Mouse (Mus musculus): ENCODE data around the gene Nucb2.

The Nucb2 gene

DNA sequence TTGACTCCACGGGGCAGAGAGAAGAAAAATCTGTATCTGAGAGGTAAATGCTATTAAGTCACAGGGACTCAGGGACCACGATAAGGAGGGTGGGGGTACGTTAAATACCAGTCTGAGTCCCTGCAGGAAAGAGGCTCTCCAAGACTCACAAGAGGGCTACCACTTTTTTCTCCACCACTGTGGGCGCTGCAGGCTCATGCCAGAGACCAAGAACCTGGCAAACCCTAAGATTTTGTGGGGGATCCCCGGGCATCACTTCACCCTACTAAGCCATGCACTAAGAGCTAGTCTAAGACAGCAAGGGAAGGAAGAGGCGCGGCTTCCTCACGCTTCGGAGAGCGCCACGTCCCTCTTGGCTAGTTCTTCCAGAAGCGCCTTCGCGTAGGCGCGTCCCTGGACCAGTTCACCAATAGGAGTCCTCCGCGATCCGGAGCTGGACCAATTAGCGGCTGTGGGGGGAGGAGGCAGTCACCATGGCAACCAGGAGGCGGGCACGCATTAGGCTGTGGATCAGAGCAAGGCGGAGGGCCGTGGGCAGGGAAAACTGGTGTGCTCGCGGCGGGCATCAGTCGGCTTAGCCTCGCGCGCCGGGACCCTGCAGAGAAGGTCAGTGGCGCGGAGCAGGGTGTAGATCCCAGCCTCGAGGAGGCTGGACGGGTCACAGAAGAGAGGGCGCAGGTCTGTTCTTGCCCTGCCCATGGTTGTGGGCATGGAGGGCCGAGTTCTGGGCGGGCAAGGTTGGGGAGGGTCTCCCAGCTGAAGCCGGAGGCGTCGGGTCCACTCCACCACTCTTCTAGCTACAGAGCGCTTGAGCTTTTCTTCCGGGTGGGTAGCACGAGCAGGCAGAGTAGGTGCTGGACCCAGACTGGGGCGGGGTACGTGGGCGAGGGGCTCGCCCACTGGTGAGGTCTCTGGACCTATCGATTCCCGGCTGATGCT is at the start of gene Nucb2:
TSS of gene Nucb2 (plus strand) at position 491 of the 939 bp plus-strand sequence.
- DNase-seq = peak; percentile 99

DNA sequence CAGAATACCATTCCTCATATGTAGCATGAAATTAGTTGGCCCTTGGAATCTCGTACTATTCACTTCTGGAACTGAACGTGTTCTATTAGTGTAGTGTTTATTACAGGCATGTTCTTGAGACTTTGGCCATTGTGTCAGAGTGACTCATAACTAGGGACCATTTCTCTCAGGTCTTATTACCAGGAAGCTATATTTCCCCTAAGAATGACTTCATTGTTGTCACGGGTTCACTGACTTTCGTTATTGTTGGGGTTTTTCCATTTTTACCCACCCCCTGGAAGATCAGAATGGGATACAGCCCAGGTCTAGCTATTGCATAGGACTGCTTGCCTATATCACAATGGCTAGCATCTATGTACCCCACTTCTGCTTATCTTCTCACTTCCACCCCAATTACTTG is 47.2 kb upstream of the Nucb2 start:
- no peak for DNase-seq

DNA sequence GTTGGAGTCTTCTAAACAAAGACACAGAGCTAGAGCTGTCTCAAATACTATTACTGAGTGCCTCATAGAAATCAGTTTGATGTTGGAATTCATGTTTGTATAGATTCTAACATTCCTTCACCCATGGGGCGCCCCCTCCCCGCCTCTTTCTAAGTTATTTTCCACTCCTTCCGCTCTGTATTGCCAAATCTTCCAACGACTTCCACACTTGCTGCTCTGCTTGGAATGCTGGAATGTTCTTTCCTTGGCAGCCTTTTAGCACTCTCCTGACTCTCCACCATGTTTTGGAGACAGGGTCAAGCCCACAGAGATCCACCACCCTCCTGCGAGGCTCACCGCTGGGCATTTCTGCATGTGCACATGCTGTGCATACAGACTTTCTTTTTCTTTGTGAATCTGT is 46.8 kb upstream of the Nucb2 start:
- DNase-seq = no peak

DNA sequence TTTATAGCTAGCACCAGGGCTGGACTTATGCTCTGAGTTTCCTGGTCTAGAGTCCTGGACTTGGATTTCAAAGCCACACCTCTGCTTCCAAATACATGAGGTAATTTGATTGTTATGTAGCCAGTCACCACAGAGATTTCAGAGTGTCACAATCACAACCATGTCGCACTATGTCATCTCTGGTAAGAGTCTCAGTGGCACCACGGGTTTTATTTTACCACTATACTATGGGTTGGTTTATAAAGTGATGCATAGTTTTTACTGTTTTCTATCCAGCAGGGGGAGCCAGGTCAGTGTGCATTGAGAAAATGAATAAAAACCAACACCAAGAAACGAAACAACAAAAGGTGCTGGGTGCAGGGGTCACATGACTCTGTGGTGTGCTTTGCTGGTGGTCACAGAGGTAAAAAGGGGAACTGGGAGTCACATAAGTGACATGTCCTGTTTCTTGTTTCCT is 45.2 kb upstream of the Nucb2 start:
- DNase-seq = peak; percentile 16 to 19

DNA sequence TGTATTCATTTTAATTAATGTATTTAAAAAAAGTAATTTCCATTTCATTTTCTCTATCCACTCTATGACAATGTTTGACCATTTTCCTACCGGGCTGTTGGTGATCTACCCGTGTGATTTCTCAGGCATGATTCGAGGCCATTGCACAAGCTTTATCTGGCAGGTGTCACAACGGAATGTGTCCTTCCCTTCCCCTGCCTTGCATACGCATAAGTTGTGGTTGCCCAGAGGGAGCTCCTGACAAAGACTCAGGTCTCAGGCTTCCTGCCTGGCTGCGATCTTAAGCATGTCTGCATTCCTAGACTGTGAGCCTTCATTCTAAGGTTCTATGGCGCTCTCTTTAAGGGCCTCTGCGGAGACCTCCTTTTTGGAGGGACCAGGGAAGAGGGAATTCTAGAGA is 42.1 kb upstream of the Nucb2 start:
- no peak for DNase-seq

DNA sequence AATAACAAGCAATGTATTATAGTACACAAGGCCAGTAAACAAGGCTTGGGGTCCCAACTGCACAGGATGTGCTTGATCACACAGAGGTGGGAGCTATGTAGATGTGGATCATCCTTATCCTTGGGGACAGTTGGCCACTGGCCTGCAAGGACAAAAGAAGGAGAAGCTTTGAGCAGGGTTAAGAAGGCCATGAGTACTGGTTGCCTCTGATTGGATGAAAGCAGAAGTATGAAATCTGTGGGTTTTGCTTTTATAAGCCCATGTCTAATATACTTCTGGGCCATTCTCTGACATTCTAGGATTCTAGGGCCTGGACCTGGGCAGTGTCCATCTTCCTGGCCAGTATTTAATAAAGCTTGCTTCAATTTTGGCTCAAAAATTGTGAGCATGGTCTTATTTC is 28.3 kb upstream of the Nucb2 start:
- DNase-seq = no peak

DNA sequence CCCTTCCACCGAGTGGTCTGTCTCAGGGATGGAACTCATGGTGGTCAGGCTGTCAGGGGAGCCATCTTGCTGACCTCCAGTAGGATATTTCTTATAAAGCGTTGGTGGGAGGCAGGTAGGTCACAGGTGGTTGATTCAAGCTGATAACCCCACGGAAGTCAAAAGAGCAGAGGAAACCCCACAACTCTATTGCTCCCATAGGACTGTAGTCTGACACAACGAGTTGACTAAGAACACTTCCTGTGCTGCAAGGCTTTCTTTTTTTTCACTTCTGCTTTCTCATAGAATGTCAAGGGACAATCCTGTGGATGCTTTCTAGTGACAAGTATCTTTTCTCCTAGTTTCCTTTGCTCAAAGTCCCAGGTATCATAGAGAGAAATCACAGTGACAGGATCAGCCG is 27.9 kb upstream of the Nucb2 start:
- DNase-seq = no peak

DNA sequence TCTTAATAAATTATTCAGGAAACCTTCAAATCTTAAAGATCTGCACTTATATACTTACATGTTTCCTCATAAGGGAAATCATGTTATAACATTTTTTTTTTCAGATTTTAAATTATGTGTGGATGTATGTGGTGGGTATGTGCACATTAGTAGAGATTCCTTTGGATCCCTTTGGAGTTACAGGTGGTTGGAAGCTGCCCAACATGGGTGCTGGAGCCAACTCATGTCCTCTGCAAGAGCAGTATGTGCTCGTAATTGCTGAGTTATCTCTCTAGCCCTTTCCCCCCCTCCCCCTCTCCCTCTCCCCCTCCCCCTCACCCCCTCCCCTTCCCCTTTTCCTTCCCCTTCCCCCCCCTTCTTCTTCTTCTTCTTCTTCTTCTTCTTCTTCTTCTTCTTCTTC is 21.1 kb upstream of the Nucb2 start:
- peak; percentile 43 to 72 for DNase-seq

DNA sequence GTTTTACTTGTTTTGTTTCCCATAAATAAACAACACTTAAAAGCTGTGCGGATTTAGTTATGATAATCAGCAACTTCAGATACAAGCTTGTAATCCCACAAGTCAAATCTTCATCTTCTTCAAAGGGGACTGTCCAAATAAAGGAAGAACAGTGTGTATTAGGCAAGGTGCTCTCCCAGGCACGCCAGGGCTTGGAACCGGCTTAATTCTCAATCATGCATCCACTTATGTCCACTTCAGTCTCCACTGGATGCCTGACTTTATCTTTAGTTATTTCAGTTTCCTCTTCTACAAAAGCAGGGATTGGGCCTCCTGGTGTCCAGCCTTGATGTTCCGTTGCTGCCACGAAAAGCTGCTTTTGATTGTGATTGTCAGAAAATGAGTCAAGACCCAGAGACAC is 20.4 kb upstream of the Nucb2 start:
- no peak for DNase-seq

DNA sequence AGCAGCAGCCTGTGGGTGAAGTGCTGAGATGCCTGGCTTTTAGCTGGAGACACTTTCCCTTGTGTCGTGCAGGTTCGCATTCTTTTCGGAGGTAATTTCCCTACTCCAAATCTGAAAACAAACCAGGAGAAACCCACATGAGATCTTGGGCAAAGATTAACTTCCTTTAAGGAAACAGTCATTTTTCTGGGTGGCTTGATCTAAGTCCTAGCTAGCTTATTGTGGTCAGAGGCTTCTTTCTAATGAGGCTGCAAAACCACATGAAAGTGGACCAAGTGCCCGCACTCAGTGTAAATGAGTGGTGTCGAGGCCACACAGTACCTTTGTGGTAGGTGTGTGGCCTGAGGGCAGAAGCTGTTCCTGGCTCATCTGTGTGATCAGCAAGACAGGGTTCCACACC is 20.0 kb upstream of the Nucb2 start:
- no peak for DNase-seq

DNA sequence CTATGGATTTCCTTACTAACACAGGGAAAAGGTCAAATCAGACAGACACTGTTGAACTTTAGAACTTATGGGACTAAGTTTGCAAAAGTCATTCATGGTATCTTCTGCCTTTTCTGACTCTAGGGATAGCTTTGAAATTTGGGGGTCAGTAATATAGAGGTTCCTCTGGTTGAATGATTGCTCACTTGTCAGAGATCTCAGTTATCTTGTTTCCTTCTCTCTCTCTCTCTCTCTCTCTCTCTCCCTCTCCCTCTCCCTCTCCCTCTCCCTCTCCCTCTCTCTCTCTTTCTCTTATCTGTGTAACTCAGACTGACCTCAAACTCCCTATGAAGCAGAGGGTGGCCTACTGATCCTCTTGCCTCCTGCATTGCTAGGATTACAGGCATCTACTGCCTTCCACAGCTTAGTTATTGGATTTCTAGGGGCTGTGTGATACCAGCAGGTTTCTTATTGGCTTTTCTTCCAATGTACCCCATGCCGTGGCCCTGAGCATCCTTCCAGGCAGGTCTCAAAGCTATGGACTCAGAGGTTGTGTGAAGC is 19.0 kb upstream of the Nucb2 start:
- no peak for DNase-seq

DNA sequence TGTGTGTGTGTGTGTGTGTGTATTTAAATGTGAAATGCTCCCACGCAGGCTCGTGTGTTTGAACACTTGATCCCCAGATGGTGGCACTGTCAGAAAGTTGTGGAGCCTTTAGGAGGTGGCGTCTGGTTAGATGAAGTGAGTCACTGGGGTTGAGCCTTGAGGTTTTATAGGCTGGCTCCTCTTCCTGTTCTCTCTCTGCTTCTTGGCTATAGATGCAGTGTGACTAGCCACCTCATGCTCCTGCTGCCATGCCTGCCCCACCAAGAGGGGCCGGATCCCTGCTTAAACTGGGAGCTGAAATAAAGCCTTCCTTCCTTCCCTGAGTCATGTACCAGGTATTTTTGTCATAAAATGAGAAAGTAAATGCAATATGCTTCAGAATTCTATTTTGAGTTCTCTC is 13.1 kb upstream of the Nucb2 start:
- no peak for DNase-seq

DNA sequence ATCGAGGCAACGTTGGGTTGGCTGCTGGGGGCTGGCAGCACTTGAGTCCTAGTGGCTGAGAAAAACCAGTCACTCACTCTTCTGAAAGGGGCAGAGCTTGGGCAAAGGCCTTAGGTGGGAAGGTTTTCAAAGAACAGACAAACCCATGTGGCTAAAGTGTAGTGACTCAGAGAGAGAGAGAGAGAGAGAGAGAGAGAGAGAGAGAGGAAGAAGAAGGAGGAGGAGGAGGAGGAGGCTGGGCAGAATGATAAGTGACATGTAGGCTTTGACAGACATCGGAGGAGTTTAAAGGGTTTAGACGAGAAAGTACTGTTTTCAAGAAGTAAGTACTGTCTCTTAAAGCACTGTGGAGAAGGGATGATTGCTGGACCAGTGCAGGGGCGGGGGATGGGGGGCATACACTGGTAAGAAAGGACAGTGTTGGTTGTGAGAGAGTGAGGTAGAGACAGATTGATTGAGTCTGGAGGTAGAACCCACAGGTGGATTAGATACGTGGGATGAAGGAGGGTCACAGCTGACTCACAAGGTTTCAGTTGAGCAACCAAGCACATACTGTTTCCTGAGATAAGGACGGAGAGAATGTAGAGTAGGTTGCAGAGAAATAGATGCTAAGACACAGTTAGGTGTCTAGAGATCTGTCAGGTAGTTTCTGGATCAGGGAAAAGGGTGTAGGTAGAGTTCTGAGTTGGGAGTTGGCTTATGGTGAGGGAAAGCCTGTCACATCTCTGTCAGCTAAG is 10.7 kb upstream of the Nucb2 start:
- DNase-seq = no peak

DNA sequence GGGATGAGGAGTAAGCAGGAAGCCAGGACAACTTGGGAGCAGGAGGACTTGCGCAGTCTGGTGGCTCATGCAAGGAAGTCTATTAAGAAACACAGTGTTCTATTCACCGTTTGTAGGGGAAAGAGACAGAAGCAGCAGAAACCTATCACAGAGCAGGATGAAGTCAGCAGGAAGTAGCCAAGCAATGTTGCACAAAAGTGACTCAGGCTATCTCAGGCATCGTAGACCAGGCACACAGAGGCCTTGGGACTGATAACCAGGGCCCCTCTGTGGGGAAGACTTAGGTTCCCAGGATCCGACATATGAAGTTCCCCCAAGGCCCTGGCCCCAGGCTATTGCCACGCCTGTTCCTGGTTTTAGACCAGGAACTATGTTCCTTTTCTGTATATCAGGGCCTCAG is 9.6 kb upstream of the Nucb2 start:
- DNase-seq = no peak

DNA sequence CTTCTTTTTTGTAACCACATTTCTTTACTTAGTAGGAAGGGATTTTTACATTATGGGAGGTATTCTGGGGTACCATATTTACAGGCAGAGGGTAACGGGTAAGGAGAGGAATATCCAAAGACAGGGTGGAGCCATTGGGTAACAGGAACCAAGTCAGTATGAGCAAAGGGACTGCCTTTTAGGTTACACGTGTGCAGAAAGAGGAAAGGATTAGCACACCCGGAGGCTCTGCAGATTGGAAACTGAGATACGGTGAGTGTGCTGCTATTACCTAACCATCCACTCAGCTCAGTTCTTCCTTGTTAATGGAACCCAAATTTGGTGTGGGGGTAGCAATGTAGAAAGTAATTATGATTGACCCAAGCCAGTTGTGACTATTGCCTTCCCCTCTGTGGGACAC is 7.4 kb upstream of the Nucb2 start:
- DNase-seq = no peak

DNA sequence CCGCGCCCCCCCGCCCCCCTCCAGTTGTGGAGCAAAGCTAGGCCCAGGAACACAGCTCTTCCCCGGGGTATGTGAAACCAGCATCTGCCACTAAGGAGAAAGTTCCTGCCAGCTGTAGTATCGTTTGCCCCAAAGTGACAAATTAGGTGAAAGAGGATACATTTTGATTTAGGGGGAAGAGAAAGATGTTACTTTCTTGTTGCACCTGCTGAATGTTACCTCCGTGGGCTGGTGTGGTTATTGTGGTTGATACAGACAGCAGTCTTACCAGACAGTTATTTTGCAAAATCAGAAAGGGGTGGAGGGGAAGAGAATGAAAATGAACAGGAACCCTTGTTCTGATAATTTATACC is 625 bp downstream of the Nucb2 start:
- DNase-seq = no peak

DNA sequence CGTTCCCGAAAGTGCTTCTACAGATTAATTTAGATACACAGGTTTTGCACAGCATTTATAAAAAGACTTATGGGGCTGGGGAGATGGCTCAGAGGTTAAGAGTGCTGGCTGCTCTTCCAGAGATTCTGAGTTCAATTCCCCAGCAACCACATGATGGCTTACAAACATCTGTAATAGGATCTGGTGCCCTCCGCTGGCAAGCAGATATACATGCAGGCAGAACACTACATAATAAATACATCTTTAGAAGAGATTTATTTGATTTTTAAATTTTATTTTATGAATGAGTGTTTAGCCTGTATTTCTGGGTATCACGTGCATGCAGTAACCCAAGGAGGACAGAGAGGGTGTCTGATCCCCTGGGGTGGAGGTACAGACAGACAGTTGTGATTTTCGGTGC is 9.9 kb downstream of the Nucb2 start:
- no peak for DNase-seq

DNA sequence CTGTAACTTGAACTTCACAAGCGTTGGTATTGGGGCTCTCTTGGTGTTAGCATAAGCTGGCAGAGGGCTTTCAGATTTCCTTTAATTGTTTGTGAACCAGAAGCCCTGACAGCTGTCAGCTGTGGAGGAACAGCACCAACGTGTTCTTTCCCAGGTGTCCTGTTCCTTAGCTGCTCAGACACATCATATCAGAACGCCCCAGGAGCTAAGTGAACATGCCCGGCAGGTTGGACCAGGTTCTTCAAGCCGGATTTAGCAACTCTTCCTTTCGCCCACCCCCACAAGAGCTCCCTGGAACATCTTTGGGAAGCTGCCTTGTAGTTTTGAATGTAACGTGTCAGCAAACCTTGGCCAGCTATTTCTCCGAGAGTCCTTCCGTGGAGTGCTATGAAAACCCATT is 10.4 kb downstream of the Nucb2 start:
- no peak for DNase-seq

DNA sequence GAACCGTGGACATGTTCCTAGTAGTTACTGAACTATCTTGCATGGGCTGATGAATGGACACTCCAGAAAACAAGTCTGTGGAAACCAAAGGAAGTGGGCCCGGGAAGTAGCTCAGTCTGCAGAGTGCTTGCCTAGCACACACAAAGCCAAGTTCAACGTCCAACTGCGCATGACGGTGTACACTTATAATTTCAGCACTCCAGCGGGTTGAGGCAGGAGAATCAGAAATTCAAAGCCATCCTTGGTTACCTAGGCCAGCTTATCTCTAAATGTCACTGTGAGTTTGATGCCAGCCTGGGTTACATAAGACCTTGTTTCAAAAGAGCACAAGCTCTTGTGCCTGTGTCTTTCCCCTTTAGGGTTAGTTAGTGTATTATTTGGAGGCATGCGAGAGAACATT is 10.9 kb downstream of the Nucb2 start:
- DNase-seq = no peak

DNA sequence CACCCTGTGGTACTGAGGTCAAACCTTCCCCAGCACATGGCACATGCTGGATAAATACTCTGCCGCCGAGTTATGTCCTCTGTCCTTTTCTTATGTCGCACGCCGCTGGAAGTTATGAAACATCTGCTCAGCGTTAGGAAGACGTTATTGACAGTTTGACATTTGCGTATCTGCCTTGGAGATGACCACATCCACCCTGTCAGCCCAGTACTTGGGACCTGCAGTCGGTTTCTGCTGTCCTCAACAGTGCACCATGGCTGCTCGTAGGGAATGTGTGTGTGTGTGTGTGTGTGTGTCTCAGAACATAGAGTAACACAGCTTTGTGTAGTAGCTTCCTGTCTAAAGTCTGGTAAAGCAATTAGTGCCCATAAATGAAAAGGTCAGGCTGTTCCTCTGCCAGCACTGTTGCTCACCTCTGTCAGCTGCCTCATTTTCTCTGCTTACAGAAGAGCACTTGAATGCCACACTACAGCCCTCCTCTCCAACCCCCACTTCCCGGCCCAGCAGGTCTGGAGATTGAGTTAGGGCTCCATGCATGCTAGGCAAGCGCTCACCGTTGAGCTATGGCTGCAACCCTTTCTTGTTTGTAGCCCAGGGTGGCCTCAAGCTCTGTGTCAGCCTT is 11.5 kb downstream of the Nucb2 start:
- DNase-seq = no peak

DNA sequence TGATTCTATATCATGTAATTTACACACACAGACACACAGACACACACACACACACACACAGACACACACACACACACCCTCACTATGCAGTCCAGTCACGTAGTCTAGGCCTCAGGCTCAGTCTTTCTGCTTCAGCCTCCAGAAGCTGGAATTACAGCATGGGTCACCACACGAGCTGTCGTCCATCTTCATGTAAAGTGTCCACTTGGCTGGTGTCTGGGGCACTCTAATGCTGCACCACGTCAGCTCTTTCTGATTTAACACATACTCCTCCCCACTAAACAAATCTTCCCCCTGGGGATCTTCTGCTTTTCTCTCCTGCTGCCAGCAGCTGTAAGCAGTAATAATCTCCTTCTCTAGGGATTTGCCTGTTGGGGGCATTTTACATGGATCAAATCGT is 13.1 kb downstream of the Nucb2 start:
- DNase-seq = no peak

DNA sequence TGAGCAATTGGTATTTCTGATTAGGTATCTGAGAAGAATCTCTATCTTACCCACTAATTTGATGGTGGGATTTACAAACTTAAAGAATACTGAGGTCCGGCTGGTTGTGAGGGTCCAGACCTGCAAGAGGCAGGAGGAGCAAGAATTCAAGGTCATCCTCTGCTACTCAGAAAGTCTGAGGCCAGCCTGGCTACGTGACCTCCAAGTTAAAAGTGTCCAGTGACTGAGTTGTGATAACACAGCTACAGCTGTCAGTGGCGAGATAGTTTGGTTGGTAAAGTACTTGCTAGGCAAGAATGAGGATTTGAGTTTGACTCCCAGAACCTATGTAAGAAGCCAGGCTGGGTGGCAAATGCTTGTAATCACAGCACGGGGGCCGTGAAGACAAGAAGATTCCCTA is 14.0 kb downstream of the Nucb2 start:
- DNase-seq = no peak

DNA sequence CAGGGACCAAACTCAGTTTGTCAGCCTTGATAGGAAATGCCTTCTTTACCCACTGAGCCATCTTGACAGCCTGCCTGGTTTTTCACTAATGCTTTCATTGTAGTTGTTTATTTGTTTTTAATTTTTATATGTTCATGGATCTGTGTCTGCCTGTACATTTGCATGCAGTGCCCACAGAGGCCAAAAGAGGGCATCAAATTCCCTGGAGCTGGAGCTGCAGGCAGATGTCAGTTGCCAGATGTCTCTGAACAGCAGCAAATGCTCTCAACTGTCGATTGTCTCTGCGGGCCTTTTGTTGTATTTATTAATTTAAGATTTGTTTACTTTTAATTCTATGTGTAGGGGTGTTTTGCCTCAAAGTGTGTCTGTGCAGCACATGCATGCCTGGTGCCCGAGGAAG is 15.6 kb downstream of the Nucb2 start:
- DNase-seq = peak in 1 of 2 experiments; percentile 8

DNA sequence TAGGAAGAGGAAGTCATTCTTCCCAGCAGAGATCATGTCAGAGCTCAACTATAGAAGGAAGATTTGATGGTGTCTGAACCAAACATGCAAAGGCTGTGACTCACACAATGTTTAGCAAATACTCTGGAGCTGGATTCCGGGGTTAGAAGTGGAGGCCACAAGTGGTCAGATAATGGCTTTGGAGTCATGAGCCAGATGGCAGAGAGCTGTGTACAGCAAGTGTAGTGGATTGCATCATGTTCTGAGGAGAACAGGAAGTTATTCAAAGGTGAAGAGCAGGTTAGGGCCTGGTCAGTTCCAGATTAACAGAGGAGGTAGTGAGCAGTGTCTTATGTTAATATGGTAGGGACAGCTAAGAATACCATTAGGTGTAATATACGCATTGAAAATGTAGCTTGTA is 20.4 kb downstream of the Nucb2 start:
- no peak for DNase-seq
